Mouse (Mus musculus) thymus, adult 2 months (tissue): ENCODE measurements around the gene Hfe2.

Experiments
- CTCF ChIP-seq: fragments of 200-500 bp; IDR thresholded peaks from 2 replicates; pipeline ENCODE4 v1.5.1; 2012; ENCODE audit warnings: mild to moderate bottlenecking, control low read depth, low read length, moderate library complexity, borderline replicate concordance; ENCODE audit not compliant: control insufficient read depth, poor library complexity, insufficient read depth; ENCODE audit errors: extremely low read depth
- POLR2A ChIP-seq: fragments of 200-500 bp; IDR thresholded peaks from 2 replicates; pipeline ENCODE4 v1.6.1; 2012; ENCODE audit warnings: mild to moderate bottlenecking, low read length, control low read depth, moderate library complexity; ENCODE audit not compliant: control insufficient read depth, poor library complexity, insufficient read depth; ENCODE audit errors: extremely low read depth

- no peak for TF ChIP-seq POLR2A
- no peak for TF ChIP-seq CTCF
Observed at GRCm38 (mm10) chr3:96558159-96558558, 33.2 kb downstream of the Hfe2 start.
